Mouse (Mus musculus) cerebellum, adult 11-12 months (tissue): Measurements from ENCODE around the gene Psap.

Source experiments
- DNase-seq: peaks from one replicate; pipeline ENCODE4 v3.0.0; 2022

Psap gene

GRCm38 (mm10) chr10:60290026-60290738 is 12.8 kb downstream of the Psap start:
- DNase-seq, result no peak

GRCm38 (mm10) chr10:60290739-60291110 is 13.3 kb downstream of the Psap start:
- DNase-seq, result no peak

GRCm38 (mm10) chr10:60292209-60292608 is 14.8 kb downstream of the Psap start:
- no peak for DNase-seq

GRCm38 (mm10) chr10:60294621-60295020 is 17.2 kb downstream of the Psap start:
- no peak for DNase-seq

GRCm38 (mm10) chr10:60295356-60295755 is 17.9 kb downstream of the Psap start:
- DNase-seq, result no peak

GRCm38 (mm10) chr10:60296027-60296426 is 18.6 kb downstream of the Psap start:
- DNase-seq, result no peak

GRCm38 (mm10) chr10:60299636-60300035 is 22.2 kb downstream of the Psap start:
- peak; percentile 6 for DNase-seq

GRCm38 (mm10) chr10:60303419-60303818 is 26.0 kb downstream of the Psap start:
- no peak for DNase-seq

- peak; percentile 62 for DNase-seq
Measured at GRCm38 (mm10) chr10:60304854-60305628, 27.6 kb downstream of the Psap start.

GRCm38 (mm10) chr10:60310629-60311028 is 33.2 kb downstream of the Psap start:
- DNase-seq, result peak; percentile 45

GRCm38 (mm10) chr10:60313606-60314005 is 36.2 kb downstream of the Psap start:
- no peak for DNase-seq

- no peak for DNase-seq
Measured at GRCm38 (mm10) chr10:60316166-60316565, 38.7 kb downstream of the Psap start.

GRCm38 (mm10) chr10:60328963-60329650 is 51.7 kb downstream of the Psap start:
- DNase-seq, result no peak

- DNase-seq, result no peak
Measured at GRCm38 (mm10) chr10:60334583-60334982, 57.2 kb downstream of the Psap start.

GRCm38 (mm10) chr10:60335021-60335420 is 57.6 kb downstream of the Psap start:
- no peak for DNase-seq

GRCm38 (mm10) chr10:60341528-60341927 is 64.1 kb downstream of the Psap start:
- DNase-seq, result no peak

- DNase-seq, result no peak
Measured at GRCm38 (mm10) chr10:60344111-60344510, 66.7 kb downstream of the Psap start.

- no peak for DNase-seq
Measured at GRCm38 (mm10) chr10:60346056-60346455, 68.6 kb downstream of the Psap start.

GRCm38 (mm10) chr10:60346701-60347405 is 69.4 kb downstream of the Psap start, which contains the start of gene Vsir:
Vsir (plus strand) TSS chr10:60346851.
- DNase-seq, result no peak

GRCm38 (mm10) chr10:60347768-60348610 is 70.6 kb downstream of the Psap start:
- no peak for DNase-seq

GRCm38 (mm10) chr10:60349056-60349455 is 71.6 kb downstream of the Psap start:
- DNase-seq, result no peak

- DNase-seq, result no peak
Measured at GRCm38 (mm10) chr10:60349644-60350043, 72.2 kb downstream of the Psap start.
